Comparison of ENCODE assay signal across 8 mouse cellular contexts in genomic region chr8:64692651-64693201, GRCm38 (mm10). TPM values are rescaled to one million over a fixed set of nuclear protein-coding genes. Genes with fewer than 3 reads are reported as not detected.
A peak's percentile ranks its signal among the peaks of the same experiment; 100 is the strongest.
DNase-seq lines count a peak whose midpoint lies in the region; ATAC-seq and TF ChIP-seq lines count a peak whose summit lies in the region.

Cpe (minus strand) TSS chr8:64693054.

- ATAC-seq in forebrain, embryonic 11.5 days (replicated peaks; ENCODE audit: low FRiP score) = peak; percentile 99
- ATAC-seq in heart, embryonic 13.5 days (ENCODE audit: extremely low read depth, insufficient number of reproducible peaks, low FRiP score, low TSS enrichment) = peak; percentile 86
- peak; percentile 99 for ATAC-seq in kidney, embryonic 16.5 days (ENCODE audit: low FRiP score, low TSS enrichment)
- peak; percentile 95 for ATAC-seq in limb, embryonic 14.5 days (ENCODE audit: low FRiP score, low read depth)
- ATAC-seq in midbrain, embryonic 15.5 days (replicated peaks) = peak; percentile 98
- peak; percentile 96 for ATAC-seq in stomach, embryonic 15.5 days (ENCODE audit: insufficient read depth, low FRiP score, low read depth)

- H3K9ac ChIP-seq in forebrain, embryonic 11.5 days (ENCODE audit: low read length) = peak within 1 kb of the TSS; percentile 97
- H3K9ac ChIP-seq in heart, embryonic 13.5 days = peak within 1 kb of the TSS; percentile 92
- H3K9ac ChIP-seq in kidney, embryonic 16.5 days (replicated peaks; ENCODE audit: low read length) = peak within 1 kb of the TSS; percentile 76
- H3K9ac ChIP-seq in limb, embryonic 14.5 days (ENCODE audit: low read depth, low read length, severe bottlenecking) = peak within 1 kb of the TSS; percentile 90
- H3K9ac ChIP-seq in midbrain, embryonic 15.5 days = peak within 1 kb of the TSS; percentile 94
- peak within 1 kb of the TSS; percentile 52; the same call in 1 of the 2 replicates for H3K9ac ChIP-seq in stomach, embryonic 15.5 days

- TF ChIP-seq CTCF in C2C12 (IDR thresholded peaks at IDR 0.05; ENCODE audit: control insufficient read depth, insufficient read depth, insufficient read length) = peak; percentile 95

- H3K27me3 ChIP-seq in C2C12 (ENCODE audit: control insufficient read depth, insufficient read depth, insufficient read length) = no peaks in the 10 kb centered on the region
- H3K27me3 ChIP-seq in forebrain, embryonic 11.5 days (ENCODE audit: control insufficient read depth, insufficient read depth, low read length) = no peaks in the 10 kb centered on the region
- 0 out of 2 replicates have a peak, but pooled peaks cover 12% of the 10 kb centered on the region for H3K27me3 ChIP-seq in heart, embryonic 13.5 days (replicated peaks)
- H3K27me3 ChIP-seq in kidney, embryonic 16.5 days (ENCODE audit: insufficient read depth, low read length) = no peaks in the 10 kb centered on the region
- no peaks in the 10 kb centered on the region for H3K27me3 ChIP-seq in limb, embryonic 14.5 days (ENCODE audit: control insufficient read depth, insufficient read depth, low read length)
- no peaks in the 10 kb centered on the region for H3K27me3 ChIP-seq in midbrain, embryonic 15.5 days (replicated peaks)
- H3K27me3 ChIP-seq in stomach, embryonic 15.5 days (replicated peaks) = no peaks in the 10 kb centered on the region

- H3K27ac ChIP-seq in forebrain, embryonic 11.5 days (ENCODE audit: low read depth, low read length) = peak within 1 kb of the TSS; percentile 93
- peak within 1 kb of the TSS; percentile 94 for H3K27ac ChIP-seq in heart, embryonic 13.5 days (replicated peaks)
- peak within 1 kb of the TSS; percentile 77 for H3K27ac ChIP-seq in kidney, embryonic 16.5 days (ENCODE audit: low read length)
- H3K27ac ChIP-seq in limb, embryonic 14.5 days (replicated peaks; ENCODE audit: low read depth, low read length) = peak within 1 kb of the TSS; percentile 83
- H3K27ac ChIP-seq in midbrain, embryonic 15.5 days = peak within 1 kb of the TSS; percentile 98
- peak within 1 kb of the TSS; percentile 71 for H3K27ac ChIP-seq in stomach, embryonic 15.5 days

- H3K79me3 ChIP-seq in C2C12 (ENCODE audit: low read depth) = peaks cover 20% of the 10 kb centered on the region

- H3K4me1 ChIP-seq in forebrain, embryonic 11.5 days (replicated peaks; ENCODE audit: control insufficient read depth, insufficient read depth, low read length) = no peaks in the 10 kb centered on the region; the same call in 1 of the 2 replicates
- peaks cover 35% of the 10 kb centered on the region for H3K4me1 ChIP-seq in heart, embryonic 13.5 days
- H3K4me1 ChIP-seq in kidney, embryonic 16.5 days (ENCODE audit: insufficient read depth, low read length) = 0 out of 2 replicates have a peak, but pooled peaks cover 7% of the 10 kb centered on the region
- H3K4me1 ChIP-seq in limb, embryonic 14.5 days (ENCODE audit: control insufficient read depth, insufficient read depth, low read length) = 0 out of 2 replicates have a peak, but pooled peaks cover 3% of the 10 kb centered on the region
- peaks cover 34% of the 10 kb centered on the region for H3K4me1 ChIP-seq in midbrain, embryonic 15.5 days
- H3K4me1 ChIP-seq in stomach, embryonic 15.5 days = no peaks in the 10 kb centered on the region

- TF ChIP-seq POLR2A in limb, embryonic 14.5 days (IDR thresholded peaks at IDR 0.05; ENCODE audit: borderline replicate concordance, extremely low read depth, insufficient read depth, insufficient read length) = peak; percentile 91

- peaks cover 46% of the 10 kb centered on the region for H3K79me2 ChIP-seq in C2C12 (ENCODE audit: control insufficient read depth, insufficient read depth)

- H3K9me3 ChIP-seq in forebrain, embryonic 11.5 days (ENCODE audit: control insufficient read depth, low read length) = no peaks in the 10 kb centered on the region
- no peaks in the 10 kb centered on the region for H3K9me3 ChIP-seq in heart, embryonic 13.5 days
- no peaks in the 10 kb centered on the region for H3K9me3 ChIP-seq in kidney, embryonic 16.5 days (ENCODE audit: low read length)
- H3K9me3 ChIP-seq in limb, embryonic 14.5 days (ENCODE audit: control insufficient read depth, low read length) = no peaks in the 10 kb centered on the region
- no peaks in the 10 kb centered on the region for H3K9me3 ChIP-seq in midbrain, embryonic 15.5 days
- no peaks in the 10 kb centered on the region for H3K9me3 ChIP-seq in stomach, embryonic 15.5 days

- peak within 1 kb of the TSS; percentile 94 for H3ac ChIP-seq in C2C12 (ENCODE audit: control insufficient read depth, insufficient read length, low read depth)

- under 1% methylated on average over 51 of the region's 54 CpGs for WGBS in forebrain, embryonic 11.5 days
- WGBS in heart, embryonic 13.5 days = under 1% methylated on average over 54 of the region's 54 CpGs
- under 1% methylated on average over 52 of the region's 54 CpGs for WGBS in kidney, embryonic 16.5 days
- WGBS in limb, embryonic 14.5 days = 1% methylated on average over 50 of the region's 54 CpGs
- under 1% methylated on average over 54 of the region's 54 CpGs for WGBS in midbrain, embryonic 15.5 days
- WGBS in stomach, embryonic 15.5 days = under 1% methylated on average over 52 of the region's 54 CpGs

- peak within 1 kb of the TSS; percentile 45 for H3K4me3 ChIP-seq in C2C12 (ENCODE audit: insufficient read depth, poor library complexity, severe bottlenecking)
- H3K4me3 ChIP-seq in forebrain, embryonic 11.5 days (ENCODE audit: low read depth, low read length) = peak within 1 kb of the TSS; percentile 67
- H3K4me3 ChIP-seq in heart, embryonic 13.5 days = peak within 1 kb of the TSS; percentile 80
- H3K4me3 ChIP-seq in kidney, embryonic 16.5 days (ENCODE audit: low read length) = peak within 1 kb of the TSS; percentile 66
- peak within 1 kb of the TSS; percentile 70 for H3K4me3 ChIP-seq in limb, embryonic 14.5 days (replicated peaks; ENCODE audit: low read length)
- H3K4me3 ChIP-seq in midbrain, embryonic 15.5 days = peak within 1 kb of the TSS; percentile 88
- H3K4me3 ChIP-seq in stomach, embryonic 15.5 days (replicated peaks) = peak within 1 kb of the TSS; percentile 66

- peak; percentile 34 for DNase-seq in c-Kit-positive CD71-negative TER-119-negative erythroid progenitor cells, embryonic 14.5 days (ENCODE audit: low read depth)
- peak; percentile 94 for DNase-seq in forebrain, embryonic 11.5 days (ENCODE audit: low spot score)
- DNase-seq in limb, embryonic 14.5 days (ENCODE audit: low spot score) = peak; percentile 80

- H3K36me3 ChIP-seq in C2C12 (ENCODE audit: control insufficient read depth, insufficient read depth) = peaks cover 4% of the 10 kb centered on the region
- H3K36me3 ChIP-seq in forebrain, embryonic 11.5 days (ENCODE audit: control insufficient read depth, insufficient read depth, low read length) = no peaks in the 10 kb centered on the region
- H3K36me3 ChIP-seq in heart, embryonic 13.5 days = no peaks in the 10 kb centered on the region
- H3K36me3 ChIP-seq in kidney, embryonic 16.5 days (ENCODE audit: insufficient read depth, low read length) = no peaks in the 10 kb centered on the region
- H3K36me3 ChIP-seq in limb, embryonic 14.5 days (ENCODE audit: control insufficient read depth, insufficient read depth, low read length) = no peaks in the 10 kb centered on the region
- H3K36me3 ChIP-seq in midbrain, embryonic 15.5 days (replicated peaks) = no peaks in the 10 kb centered on the region
- no peaks in the 10 kb centered on the region for H3K36me3 ChIP-seq in stomach, embryonic 15.5 days

- peak within 1 kb of the TSS; percentile 58 for H3K4me2 ChIP-seq in forebrain, embryonic 11.5 days (ENCODE audit: low read depth, low read length, severe bottlenecking)
- H3K4me2 ChIP-seq in heart, embryonic 13.5 days = peak within 1 kb of the TSS; percentile 75
- H3K4me2 ChIP-seq in kidney, embryonic 16.5 days (replicated peaks; ENCODE audit: low read depth, low read length) = peak within 1 kb of the TSS; percentile 93
- peak within 1 kb of the TSS; percentile 81 for H3K4me2 ChIP-seq in limb, embryonic 14.5 days (replicated peaks; ENCODE audit: low read depth, low read length, severe bottlenecking)
- H3K4me2 ChIP-seq in midbrain, embryonic 15.5 days = peak within 1 kb of the TSS; percentile 60
- peak within 1 kb of the TSS; percentile 97 for H3K4me2 ChIP-seq in stomach, embryonic 15.5 days

TF ChIP-seq in C2C12, 6 proteins besides CTCF, POLR2A, EP300 and RAD21:
- no peak for TF ChIP-seq FOSL1 (IDR thresholded peaks at IDR 0.05; ENCODE audit: insufficient read depth, low read length, poor library complexity, severe bottlenecking)
TF ChIP-seq in C2C12: peak in this region for 0.

RNA-seq across cellular contexts. Expression of gene Cpe, which starts in this region (rescaled TPM):
- 79.2 TPM for polyA plus RNA-seq in C2C12 (2012; fragmentation: generic; extraction: Trizol)
- polyA plus RNA-seq in forebrain, embryonic 11.5 days (2014; fragmentation: Nextera tagmentation; extraction: Ambion mirVana) = 260 and 266 TPM in 2 replicates
- polyA plus RNA-seq in heart, embryonic 13.5 days (2015; fragmentation: Nextera tagmentation; extraction: Ambion mirVana) = 193 and 209 TPM in 2 replicates
- polyA plus RNA-seq in kidney, embryonic 16.5 days (2015; fragmentation: Nextera tagmentation; extraction: Ambion mirVana) = 66.8 and 67.6 TPM in 2 replicates
- 132 and 139 TPM in 2 replicates for polyA plus RNA-seq in limb, embryonic 14.5 days (2012; rRNA removed)
- 194 and 222 TPM in 2 replicates for polyA plus RNA-seq in limb, embryonic 14.5 days (2014; fragmentation: Nextera tagmentation; extraction: Ambion mirVana)
- polyA plus RNA-seq in midbrain, embryonic 15.5 days (2015; fragmentation: Nextera tagmentation; extraction: Ambion mirVana) = 862 and 895 TPM in 2 replicates
- 165 and 172 TPM in 2 replicates for polyA plus RNA-seq in stomach, embryonic 15.5 days (2015; fragmentation: Nextera tagmentation; extraction: Ambion mirVana)

Comparison
In these comparisons a context has a peak if more than half of its experiments do, and no peak if none do; other contexts are left out.
1. Peak in every context shown above with its lines: DNase-seq, ATAC-seq, H3K4me3 ChIP-seq and H3K27ac ChIP-seq.
2. DNase-seq: peak in every context shown above with its lines; median percentile 94 in forebrain, embryonic 11.5 days; 80 in limb, embryonic 14.5 days; 34 in c-Kit-positive CD71-negative TER-119-negative erythroid progenitor cells, embryonic 14.5 days.